Mouse (Mus musculus) cerebellum, adult 2 months (tissue): ENCODE results near the gene Lamb3.

Experiments used
- CTCF ChIP-seq: fragments of 200-500 bp; IDR thresholded peaks from 2 replicates; pipeline ENCODE4 v1.5.1; 2011; ENCODE audit warnings: low read depth, mild to moderate bottlenecking, control low read depth, low read length, moderate library complexity, borderline replicate concordance; ENCODE audit not compliant: insufficient read depth
- POLR2A ChIP-seq: fragments of 200-500 bp; IDR thresholded peaks from 2 replicates; pipeline ENCODE4 v1.6.1; 2011; ENCODE audit warnings: low read length, control low read depth, borderline replicate concordance; ENCODE audit not compliant: insufficient read depth

DNA sequence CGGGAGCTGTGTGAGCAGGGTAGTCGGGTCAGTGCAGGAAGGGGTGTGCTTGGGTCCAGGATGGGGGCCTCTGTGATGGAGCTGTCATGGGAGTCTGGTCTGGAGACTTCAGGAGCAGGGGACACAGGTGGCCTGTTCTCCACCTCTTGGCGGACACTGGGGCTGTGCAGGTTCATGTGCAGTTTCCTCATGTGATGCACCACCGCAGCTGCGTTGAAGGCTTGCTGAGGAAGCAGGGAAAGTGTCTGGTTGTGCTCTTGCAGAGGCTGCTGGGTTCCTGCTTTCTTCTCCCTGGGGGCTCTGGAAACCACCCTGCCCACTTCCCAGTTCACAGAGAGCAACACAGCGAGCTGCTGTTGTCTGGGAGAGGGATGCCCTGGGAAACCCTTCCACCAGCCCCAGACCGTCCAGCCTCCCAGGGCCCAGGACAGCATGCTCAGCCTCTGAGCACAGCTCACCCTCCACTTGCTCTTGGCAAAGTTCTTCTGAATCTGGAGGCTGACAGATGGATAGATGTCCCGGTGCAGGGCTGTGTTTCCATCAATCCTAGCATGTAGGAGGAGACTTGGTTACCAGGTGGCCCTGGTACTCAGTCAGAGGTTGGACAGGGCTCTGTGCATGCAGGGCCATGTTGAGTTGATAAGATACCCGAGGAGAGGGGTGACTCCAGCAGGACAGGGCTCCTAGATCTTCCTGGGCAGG, 140.9 kb downstream of the Lamb3 start:
- no peak for TF ChIP-seq POLR2A
- TF ChIP-seq CTCF, result no peak
